Mouse (Mus musculus) c-Kit-positive CD71-positive TER-119-negative erythroid progenitor cells, embryonic 14.5 days (primary cell): Measurements from ENCODE around the gene Sall1.

Source experiments
- DNase-seq: peaks from one replicate; pipeline ENCODE4 v3.0.0-alpha.2; 2013; ENCODE audit warnings: low read depth

Sall1 gene

GRCm38 (mm10) chr8:88991780-88992509, 52.0 kb downstream of the Sall1 start:
- no peak for DNase-seq

DNA sequence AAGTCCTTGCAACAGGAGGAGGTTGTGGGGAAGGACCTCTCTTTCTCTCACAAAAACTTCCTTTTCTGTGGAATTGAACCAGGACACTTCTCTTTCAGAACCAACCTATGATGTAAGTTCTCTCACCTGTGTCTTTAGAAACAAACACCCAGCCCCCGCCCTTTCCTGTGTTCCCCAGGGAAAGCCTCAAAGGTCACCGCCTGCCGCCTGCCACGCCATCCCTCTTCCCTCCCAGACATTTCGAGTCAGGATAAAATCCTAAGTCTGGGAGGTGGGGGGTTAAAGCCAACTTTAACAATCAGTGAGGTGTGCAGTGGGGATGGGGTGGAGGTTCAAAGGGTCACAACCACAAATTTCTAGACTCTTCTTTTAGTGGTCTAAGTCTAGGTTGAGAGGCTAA, 52.8 kb downstream of the Sall1 start:
- DNase-seq, result no peak

DNA sequence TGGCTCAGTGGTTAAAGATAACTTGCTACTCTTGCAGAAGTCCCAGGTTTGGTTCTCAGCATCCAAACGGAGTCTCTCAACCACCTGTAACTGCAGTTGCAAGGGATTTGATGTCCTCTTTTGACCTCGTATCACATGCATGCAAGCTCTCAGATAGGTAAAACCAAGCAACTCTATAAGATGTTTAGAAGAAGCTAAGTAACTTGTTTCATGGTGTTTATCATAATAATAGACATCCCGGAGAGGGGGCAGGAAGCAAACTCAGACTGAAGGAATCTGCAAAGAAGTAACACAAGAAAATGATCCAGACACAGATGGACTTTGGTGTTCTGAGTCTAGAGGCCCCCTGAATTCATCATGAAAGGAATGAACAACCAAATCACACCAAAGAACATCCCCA, 55.0 kb downstream of the Sall1 start:
- DNase-seq, result no peak

DNA sequence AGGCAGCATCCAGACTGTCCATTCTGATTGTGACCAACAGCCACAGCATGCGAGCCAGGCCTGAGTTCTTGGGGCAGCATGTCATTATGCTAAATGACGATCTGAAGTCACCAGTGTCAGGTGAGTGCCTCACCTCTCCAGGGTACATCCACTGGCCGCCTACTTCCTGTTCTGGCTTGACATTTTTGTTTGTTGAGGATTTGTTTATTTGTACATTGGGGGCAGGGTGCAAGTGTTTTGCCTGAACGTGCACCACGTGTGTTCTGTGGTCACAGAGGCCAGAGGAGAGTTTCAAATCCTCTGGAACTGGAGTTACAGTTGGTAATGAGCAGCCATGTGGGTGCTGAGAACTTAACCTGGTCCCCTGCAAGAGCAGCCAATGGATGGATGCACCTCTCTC, 60.5 kb downstream of the Sall1 start:
- DNase-seq, result no peak
